Mouse (Mus musculus) layer of hippocampus, adult 9-10 months (tissue): ENCODE results near the gene Bri3.

Experiments used
- DNase-seq: peaks from one replicate; pipeline ENCODE4 v3.0.0; 2022; ENCODE audit warnings: low spot score

Bri3 gene

DNA sequence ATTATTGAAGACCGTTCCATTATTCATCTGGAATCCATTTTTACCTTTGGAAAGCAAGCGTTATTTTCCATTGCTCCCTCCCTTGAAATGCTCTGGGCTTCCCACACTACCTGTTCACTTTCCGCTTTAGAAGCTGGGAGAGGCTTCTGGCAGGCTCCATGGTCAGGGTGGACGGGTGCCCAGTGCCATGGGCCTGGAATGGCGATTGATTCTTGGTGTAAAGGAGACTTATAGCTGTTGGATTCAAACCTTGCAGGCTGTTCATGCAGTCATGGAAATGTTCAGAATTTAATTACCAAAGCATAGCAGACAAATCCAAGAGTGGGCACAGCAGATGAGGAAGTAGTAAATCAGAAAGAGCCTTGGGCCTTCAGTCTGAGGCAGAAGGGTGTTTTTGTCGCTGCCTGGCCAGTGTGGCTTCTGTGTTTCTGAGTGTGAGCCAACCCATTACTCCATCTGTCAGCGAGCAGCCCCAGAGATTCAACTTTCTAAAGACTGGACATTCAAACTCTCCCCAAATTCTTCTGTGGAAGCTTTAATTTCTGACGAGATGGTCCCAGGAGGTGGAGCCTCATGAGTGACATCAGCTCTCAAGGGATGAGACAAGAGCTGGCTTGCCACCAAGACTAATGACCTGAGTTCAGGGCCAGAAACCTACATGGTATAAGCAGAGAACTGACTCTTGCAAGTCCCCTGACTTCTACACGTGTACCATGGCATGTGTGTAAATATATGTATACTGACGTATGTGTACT, 195.2 kb downstream of the Bri3 start:
- DNase-seq = no peak

DNA sequence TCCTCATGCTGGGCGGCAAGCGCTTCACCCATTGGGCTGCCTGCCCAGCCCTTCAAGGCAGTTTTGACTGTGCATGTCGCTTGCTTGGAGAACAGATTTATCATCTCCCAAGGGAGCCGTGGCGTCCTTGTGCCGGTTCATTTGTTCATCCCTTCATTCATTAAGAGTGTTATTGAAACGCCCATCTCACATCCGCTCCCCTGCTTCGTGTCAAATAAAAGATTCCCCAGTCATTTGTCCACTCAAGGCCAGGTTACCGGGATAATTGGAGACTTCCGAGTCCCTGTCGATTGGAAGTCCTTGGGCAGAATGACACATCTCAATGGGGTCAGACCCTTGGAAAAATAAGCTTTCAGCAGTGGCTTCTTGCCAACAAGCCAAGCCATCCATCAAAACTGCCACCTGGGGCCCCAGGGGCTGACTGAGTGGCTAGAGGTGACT, 197.6 kb downstream of the Bri3 start:
- no peak for DNase-seq

DNA sequence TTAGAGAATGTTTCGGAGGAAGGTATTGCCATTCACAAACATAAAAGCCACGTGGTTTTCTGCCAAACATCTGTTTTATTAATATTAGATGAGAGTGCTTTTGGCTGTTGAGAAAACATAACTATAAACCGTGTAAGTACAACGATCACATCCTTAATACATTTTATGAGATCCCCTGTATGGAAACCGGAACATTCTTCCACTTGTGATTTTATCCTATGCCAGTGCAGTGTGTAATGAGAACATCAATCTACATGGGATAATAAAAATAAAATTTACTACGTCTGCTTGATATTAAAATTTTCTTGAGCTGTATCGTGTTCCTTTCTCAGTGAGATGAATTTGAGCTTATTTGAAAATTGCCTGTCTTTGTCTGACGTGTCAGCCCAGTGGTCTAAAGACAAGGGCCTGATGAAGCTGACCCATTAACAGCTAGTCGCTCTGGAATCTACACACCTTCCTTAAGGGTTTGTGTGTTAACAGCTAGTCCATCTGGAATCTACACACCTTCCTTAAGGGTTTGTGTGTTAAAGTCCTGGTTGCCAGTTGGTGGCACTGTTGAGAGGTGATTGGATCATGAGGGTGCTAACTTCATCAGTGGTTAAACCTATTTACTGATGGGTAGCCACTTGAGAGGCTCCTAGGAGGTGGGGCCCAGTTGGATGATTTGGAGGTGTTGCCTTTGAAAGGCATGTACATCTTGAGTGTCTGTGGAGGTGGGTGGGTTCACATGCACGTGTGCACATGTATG, 202.4 kb downstream of the Bri3 start:
- no peak for DNase-seq

DNA sequence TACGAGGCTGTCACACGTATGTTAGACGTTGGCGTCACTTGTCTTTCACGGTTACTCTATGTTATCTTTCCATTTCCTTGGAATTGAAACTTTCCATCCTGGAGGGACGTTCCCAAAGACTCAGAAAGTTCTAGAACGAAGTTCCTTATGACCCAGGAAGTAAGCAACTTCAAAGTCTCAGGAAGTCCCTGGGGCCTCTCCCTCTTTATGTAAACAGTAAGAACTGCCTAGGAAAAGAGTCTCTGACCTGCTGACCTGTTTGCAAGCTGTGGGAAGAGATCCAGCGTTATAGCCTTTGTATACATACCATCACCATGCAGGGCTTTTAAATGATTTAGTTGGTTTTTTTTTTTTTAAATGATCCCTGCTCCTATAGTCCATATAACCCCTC, 203.0 kb downstream of the Bri3 start:
- DNase-seq = no peak

DNA sequence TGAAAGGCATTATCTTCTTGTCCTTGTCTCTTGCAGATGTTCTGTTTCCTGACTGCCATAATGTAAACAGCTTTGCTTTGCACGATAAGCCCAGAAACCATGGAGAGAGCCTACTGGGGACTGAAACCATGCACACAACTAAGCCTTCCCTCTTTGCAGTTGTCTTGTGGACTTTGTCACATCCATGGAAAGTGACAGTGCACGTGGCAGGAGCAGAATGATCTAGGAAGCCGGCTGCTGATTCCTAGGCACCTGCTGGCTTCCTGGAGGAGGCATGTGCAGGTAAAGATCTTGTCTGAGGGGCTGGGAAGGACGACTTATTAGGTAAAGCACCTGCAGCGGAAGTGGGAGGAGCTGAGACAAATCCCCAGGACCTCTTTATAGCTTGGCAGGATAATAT, 203.7 kb downstream of the Bri3 start:
- no peak for DNase-seq

DNA sequence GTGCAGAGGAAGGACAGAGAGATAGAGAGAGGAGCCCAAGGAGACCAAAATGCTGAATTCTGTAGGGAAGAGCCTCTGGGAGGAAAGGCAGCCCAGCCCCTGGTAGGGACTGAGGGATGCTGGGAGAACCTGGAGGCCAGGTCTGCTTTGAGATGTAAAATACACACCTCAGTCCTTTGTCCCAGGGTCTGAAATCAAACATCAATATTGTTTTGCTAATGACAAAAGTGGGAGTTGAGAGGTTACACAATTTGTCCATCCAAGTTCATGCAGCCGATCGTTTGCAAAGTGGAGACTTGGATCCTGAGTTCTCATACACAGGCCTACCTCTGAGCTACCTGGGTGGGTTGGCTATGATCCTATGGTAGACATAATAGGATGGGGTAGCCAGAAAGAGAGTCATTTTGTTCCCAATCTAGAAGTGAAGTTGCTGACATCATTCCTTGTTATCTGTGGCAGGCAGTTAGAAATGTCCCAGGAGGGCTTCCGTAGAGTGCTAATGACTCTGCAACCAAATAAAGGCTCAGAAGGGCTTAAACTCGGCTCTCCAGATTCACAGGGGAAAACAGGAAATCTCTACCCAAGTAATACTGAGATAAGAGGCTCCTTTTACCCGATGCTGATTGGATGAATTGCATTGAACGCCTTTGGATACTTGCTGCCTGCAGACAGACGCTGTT, 208.7 kb downstream of the Bri3 start:
- DNase-seq = no peak

DNA sequence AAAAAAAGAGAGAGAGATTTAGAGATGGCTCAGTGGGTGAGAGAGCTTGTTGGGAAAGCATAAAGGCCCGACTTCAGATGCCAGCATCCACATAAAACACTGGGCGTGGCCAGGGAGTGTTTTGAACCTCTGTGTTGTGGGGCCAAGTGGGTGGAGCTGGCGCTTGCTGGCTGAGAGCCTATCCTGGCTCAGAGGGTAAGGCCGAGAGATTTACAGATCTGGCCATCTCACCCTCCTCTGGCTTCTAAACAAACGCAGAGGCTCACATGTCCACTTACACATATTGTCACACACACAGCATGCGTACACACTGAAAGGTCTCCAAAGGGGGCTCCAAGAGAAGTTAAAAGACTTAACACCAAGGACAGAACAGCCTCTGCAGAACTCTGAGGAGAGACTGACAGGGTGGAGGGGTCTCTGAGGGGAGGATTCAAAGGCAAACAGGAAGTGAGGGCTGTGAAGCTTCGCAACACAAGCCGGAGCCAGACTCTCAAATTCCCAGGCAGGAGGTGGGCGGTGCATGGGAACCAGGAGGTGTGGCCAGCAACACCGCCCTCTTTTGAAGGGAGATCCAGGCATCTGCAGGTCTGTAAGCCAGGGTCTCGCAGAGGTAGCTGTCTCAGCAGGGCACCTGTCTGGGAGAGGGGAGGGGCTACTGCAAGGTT, 213.5 kb downstream of the Bri3 start:
- DNase-seq = no peak

DNA sequence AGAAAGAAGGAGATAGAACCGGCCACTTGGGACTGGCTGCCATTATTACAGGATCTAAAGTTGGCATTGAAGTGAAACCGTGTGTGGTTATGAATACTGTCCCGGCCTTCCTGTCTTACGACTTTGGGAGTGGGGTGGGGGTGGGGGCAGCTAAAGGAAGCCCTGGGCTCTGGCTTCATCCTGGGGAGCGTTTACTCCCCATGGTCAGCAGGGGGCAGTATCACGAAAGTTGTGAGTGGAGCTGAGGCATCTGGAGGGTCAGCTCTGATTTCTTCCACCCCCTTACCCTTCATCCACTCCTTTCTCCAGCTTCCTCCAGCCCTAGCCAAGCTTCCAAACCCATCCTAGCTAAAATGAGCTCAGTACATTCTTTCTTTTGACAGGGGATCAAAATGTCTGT, 222.8 kb downstream of the Bri3 start:
- DNase-seq = no peak

DNA sequence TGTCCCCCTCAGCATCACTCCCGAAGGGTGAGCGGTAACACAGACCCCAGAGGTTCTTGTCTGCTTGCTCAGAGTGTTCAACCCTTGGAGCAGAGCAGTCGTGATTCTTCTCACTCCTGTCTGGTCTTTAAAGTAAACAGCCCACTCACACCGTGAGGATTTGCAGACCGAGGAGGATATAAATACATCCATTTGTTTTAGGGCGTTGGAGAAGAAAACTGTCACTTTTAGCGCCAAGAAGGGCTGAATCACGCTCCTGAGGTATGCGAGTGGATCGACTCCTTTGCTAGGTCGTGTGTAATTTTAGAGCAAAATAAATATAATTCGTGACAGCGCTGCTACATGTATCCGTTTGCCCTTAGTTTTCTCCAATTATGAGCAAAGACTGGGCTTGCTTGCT, 228.8 kb downstream of the Bri3 start:
- DNase-seq = no peak

DNA sequence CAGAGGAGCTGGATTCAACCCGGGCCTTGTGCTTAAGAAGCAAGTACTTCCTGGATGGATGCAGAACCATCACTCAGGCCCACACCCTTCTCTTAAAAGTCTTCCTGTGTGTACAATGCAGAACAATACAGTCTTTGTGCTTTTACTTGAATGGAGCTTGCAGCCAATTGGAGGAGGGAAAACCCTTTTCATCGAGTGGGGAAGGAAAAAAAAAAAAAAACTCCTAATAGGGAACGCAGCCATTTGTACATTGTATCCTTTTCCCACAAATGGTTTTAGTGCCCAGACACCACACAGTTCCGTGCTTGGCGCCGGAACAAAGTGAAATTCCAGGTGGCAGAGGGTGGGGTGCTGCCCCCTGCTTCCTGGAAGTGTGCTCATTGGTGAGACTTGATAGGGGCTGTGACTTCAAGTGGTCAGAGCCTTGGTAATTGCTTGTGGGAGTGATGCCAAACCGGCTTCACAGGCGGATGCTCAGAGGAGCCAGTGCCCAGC, 235.5 kb downstream of the Bri3 start:
- no peak for DNase-seq

DNA sequence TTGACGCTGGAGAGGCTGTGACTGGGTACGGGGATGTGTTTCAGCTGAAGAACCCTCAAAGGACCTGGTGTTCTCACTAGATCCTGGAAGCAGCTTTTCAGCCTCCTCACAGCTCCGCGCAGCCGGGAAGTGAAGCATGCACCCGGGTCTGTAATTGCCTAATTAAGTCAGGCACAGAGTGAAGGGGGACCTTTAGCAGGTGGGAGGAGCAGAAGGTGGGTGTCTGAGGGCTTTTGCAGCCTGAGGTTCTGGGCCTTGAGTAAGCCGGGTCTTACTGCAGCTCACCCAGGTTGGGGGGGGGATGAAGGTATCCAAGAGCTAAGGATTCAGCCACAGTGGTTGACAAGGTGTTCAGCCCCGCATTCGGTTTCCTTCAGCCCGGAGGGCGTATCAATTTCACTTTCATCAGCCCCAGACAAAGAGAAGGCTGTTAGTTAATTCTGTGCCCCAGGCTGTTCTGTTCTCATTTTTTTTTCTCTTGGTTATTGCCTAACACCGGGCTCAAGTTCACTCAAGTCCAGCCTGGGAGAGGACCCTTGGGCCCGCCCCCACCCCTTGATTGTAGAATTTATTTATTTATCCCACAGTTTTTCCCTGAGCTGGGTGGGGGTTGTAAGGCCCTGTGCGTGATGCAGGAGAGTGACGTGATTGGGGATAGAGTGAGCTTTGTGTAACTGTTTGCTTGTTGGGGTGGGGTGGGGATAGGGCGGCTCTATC, 239.6 kb downstream of the Bri3 start:
- DNase-seq = no peak

DNA sequence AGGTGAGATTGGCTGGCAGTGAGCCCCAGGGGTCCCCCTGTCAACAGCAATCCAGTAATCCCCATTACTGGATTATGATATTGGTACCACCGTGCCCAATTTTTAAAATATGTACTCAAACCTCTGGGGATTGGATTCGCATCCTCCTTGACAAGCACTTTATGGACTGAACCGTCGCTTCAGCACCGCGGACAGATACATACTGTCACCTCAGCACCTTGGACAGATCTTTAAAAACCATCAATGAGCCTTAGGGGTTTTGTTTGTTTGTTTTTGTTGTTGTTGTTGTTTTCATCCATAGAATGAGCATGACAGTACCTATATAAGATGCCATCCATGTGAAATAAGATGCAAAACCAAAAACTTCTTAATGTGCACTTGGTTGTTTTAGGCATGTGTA, 247.1 kb downstream of the Bri3 start:
- no peak for DNase-seq
